Mouse (Mus musculus): ENCODE measurements around the gene Ciz1.

Ciz1 gene

GRCm38 (mm10) chr2:32352151-32353006 is at the start of gene Ciz1:
Gene Ciz1 (plus strand): TSS chr2:32352327.
- in situ Hi-C loops (cut with MboI; ENCODE audit: low sequenced_read_pairs) = no loop called here

GRCm38 (mm10) chr2:32302952-32303351 is 49.2 kb upstream of the Ciz1 start:
- in situ Hi-C loops (cut with MboI; ENCODE audit: low sequenced_read_pairs) = no loop called here

GRCm38 (mm10) chr2:32304145-32304832 is 47.8 kb upstream of the Ciz1 start:
- in situ Hi-C loops (cut with MboI; ENCODE audit: low sequenced_read_pairs) = no loop called here

GRCm38 (mm10) chr2:32305668-32306067 is 46.5 kb upstream of the Ciz1 start:
- in situ Hi-C loops (cut with MboI; ENCODE audit: low sequenced_read_pairs) = no loop called here

DNA sequence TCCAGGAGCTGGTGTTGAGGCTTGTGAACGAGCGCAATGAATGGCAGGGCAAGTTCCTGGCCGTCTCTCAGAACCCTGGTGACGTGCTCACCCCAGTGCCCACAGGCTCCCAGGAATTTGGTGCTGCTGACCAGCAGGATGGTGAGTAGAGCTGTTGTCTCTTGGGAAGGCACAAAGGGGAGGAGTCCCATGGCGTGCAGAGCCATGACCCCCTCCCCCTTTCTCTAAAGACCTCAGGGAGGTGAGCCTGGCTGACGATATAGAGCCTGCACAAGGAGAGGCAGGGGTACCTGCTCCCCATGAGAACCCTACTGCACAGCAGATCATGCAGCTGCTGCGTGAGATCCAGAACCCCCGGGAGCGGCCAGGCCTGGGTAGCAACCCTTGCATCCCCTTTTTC is 46.0 kb upstream of the Ciz1 start:
- in situ Hi-C loops (cut with MboI; ENCODE audit: low sequenced_read_pairs) = no loop called here

DNA sequence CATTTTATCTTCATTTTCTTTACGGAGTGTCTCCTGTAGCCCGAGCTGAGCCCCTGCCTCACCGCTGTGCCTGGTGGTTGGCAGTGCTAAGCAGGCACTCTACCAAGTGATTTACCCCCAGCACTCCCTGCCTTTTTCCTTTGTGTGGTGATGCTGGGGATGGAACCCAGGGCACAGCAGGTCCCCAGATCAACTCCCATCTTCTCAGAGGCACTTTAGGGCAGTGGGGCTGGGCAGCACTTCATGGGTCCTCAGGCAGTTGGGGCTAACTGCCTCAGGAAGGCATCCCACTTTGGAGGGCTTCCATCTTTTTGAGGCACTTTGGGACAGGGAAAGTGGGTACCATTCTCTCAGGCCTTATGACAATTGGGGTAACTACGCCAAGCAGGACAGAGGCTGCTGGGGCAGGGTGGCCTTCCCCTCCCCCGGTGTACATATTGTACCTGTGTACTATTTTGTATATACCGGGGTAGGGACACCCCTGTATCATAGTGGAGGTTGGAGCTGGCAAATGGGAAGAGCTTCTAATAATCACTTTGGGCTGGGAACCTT is 44.8 kb upstream of the Ciz1 start:
- in situ Hi-C loops (cut with MboI; ENCODE audit: low sequenced_read_pairs) = no loop called here

DNA sequence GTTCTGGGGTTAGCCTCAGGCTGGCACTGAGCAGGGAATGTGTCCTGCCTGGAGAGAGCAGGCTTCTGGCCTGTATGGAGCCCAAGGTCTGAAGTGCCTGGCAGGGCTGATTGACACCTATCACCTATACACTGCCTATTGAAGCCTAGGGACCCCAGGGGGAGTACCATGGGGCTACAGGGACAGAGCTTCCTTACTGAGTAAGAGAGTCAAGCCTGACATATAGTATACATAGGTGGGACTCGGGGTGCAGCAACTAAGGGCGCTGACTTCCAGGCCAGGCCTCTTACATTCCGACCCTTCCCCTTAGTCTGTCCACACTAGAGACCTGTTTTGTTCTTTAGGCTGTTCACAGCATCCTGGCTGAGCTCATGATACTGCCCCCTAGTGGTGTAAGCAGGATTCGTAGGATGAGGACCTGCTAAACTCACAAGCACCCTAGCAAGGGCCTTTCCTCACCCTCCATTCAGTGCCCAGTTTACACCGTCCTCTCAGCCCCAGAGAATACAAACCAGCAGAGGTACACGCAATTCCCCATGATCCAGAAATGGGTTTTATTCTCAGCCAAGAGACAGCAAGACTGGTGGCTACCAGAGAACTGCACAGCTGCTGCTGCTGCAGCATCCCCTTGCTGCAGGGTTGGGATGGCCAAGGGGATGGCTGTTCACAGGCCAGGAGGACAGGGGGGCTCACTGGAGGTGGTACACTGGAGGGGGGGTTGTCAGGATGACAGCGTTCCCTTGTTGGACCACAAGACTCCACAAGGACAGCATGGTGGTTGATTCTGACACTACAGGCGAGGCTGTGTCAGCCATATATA is 44.0 kb upstream of the Ciz1 start:
- in situ Hi-C loops (cut with MboI; ENCODE audit: low sequenced_read_pairs) = no loop called here

GRCm38 (mm10) chr2:32308870-32309568 is 43.1 kb upstream of the Ciz1 start:
- in situ Hi-C loops (cut with MboI; ENCODE audit: low sequenced_read_pairs) = no loop called here

GRCm38 (mm10) chr2:32310096-32310845 is 41.9 kb upstream of the Ciz1 start:
- in situ Hi-C loops (cut with MboI; ENCODE audit: low sequenced_read_pairs) = no loop called here

DNA sequence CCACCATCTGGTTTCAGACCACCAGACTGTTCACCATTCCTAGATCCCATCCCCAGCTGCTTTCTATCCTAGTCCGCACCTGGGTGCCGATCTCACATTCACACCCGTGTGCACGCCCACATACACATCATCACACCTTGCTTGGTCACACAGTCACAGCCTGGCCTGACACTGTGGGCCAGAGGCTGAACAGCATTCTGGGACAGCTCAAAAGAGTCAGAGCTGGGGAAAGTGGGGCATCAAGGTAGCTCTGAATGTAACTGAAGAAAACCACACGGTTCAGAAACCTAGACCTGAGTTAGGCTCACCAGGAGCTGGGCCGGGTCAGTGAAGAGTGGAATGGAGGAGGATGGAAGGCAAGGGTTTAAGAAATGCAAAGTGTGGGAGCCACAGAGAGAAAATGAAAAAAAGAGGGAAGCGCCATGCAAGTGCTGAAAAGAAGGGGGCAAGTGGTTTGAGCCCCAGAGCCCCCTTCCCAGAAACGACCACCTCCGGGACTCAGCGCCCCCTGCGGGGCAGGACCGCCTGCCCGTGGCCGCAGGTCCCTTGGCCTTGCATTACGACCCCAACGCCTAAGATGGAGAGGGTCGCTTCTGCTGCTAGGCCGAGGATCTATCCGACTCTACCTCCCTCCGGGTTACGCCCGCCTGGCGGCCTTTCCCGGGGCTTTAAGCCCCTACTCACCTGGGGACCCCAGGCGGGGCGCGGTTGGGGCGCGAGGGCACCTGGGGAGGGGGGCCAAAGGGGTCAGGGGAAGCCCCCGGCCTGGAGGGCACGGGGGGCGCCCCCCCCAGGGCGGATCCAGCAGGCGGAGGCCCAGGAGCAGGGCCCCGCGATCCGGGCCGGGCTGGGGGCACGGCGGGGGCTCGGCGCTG is 40.4 kb upstream of the Ciz1 start:
- in situ Hi-C loops (cut with MboI; ENCODE audit: low sequenced_read_pairs) = no loop called here

- in situ Hi-C loops (cut with MboI; ENCODE audit: low sequenced_read_pairs) = no loop called here
These were observed 39.7 kb upstream of the Ciz1 start for GRCm38 (mm10) chr2:32312318-32312964.

GRCm38 (mm10) chr2:32314831-32315230 is 37.3 kb upstream of the Ciz1 start:
- in situ Hi-C loops (cut with MboI; ENCODE audit: low sequenced_read_pairs) = no loop called here

DNA sequence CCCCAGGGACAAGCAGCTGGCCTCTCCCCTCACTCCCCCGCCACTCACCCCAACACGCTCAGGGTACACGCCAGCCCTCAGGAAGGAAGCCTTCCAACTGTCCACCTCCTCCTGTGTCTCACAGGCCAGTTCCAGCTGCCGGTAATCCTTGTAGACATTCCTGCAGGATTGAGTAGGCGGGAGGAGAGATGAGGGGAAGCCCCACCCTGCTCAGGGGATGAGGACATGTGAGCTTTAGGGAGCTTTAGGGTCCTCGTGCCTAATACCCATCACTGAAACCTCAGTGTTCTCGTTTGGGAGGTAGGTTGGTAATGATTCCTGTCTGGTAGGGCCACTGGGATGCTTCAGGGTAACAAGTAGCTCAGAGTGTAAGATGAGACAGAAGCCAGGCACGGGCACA is 36.4 kb upstream of the Ciz1 start:
- in situ Hi-C loops (cut with MboI; ENCODE audit: low sequenced_read_pairs) = no loop called here

- in situ Hi-C loops (cut with MboI; ENCODE audit: low sequenced_read_pairs) = no loop called here
These were observed 35.1 kb upstream of the Ciz1 start for GRCm38 (mm10) chr2:32316887-32317656.

GRCm38 (mm10) chr2:32317791-32318417 is 34.2 kb upstream of the Ciz1 start:
- in situ Hi-C loops (cut with MboI; ENCODE audit: low sequenced_read_pairs) = no loop called here

DNA sequence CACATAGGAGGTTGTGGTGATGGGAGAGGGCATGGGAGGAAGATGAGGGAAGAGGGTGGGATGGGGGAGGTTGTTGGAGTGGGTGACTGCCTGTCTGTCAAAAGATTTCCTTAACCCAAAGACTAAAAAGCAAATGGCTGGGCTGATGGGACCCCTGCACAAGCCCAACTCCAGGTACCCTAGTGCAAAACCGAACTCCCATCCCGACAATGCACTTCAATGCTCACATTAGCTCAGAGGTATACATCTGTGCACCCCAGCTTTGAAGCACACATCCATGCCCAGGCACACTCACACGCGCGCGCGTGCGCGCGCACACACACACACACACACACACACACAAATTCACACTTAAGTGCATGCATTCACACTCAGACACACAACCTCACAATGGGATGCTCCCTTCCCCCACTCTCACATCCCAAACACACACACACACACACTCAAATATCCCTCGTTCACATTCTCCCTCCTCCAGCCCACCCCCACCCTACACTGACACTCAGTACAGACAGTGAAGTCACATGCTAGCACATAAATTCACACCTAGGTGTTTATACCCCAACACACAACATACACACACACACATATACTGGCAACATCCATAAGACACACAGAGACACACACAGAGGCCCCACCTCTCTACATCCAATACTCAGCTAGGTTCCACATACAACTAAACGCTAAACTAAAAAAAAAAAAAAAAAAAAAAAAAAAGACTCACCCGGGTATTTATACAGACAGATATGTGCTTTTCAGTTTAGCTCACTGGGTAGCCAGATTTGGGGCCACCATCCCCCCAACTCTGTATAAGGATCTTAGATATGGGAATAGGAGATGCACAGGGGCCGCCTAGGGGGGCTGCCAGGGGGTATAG is 33.2 kb upstream of the Ciz1 start:
- in situ Hi-C loops (cut with MboI; ENCODE audit: low sequenced_read_pairs) = no loop called here

Data from CH12F3 (cell line).